Mouse (Mus musculus): Measurements from ENCODE around the gene Dcun1d3. TPM values are rescaled to one million over a fixed set of nuclear protein-coding genes. Genes with fewer than 3 reads are reported as not detected.

Gene Dcun1d3
- polyA plus RNA-seq, 1 experiment from 2014 or later, result 7.0 TPM

- Histone ChIP-seq H3K36me3 (ENCODE audit: insufficient read depth, low read length) (peaks cover 14% of the 10 kb centered on the region; the same call in 1 of the 2 replicates), H3K4me2 (ENCODE audit: low read length) (no peak overlapping the region), H3K9me3 (replicated peaks; ENCODE audit: low read length) (no peaks in the 10 kb centered on the region), H3K9ac (ENCODE audit: low read depth, low read length) (no peak overlapping the region), H3K27ac (peak overlapping the region; percentile 39), H3K4me3 (replicated peaks; ENCODE audit: low read depth, low read length) (no peak overlapping the region), H3K27me3 (ENCODE audit: insufficient read depth, low read length) (no peaks in the 10 kb centered on the region), H3K4me1 (replicated peaks; ENCODE audit: insufficient read depth, low read length) (no peaks in the 10 kb centered on the region)
- TF ChIP-seq CTCF (IDR thresholded peaks at IDR 0.05; ENCODE audit: low read depth), result no peak
- ATAC-seq (replicated peaks; ENCODE audit: low FRiP score, low read depth) (peak; percentile 83; the same call in 1 of the 2 replicates), DNase-seq (ENCODE audit: low spot score) (peak; percentile 54)
- 43% methylated on average over 6 of the region's 6 CpGs for WGBS
Observed at GRCm38 (mm10) chr7:119861335-119862091, 34.6 kb downstream of the Dcun1d3 start.

GRCm38 (mm10) chr7:119860971-119861334 is 35.1 kb downstream of the Dcun1d3 start:
- DNase-seq (ENCODE audit: low spot score) (no peak), ATAC-seq (replicated peaks; ENCODE audit: low FRiP score, low read depth) (no peak)
- H3K4me2 ChIP-seq (ENCODE audit: low read length), result no peak overlapping the region
- no peaks in the 10 kb centered on the region for H3K9me3 ChIP-seq (replicated peaks; ENCODE audit: low read length)
- no peaks in the 10 kb centered on the region for H3K4me1 ChIP-seq (replicated peaks; ENCODE audit: insufficient read depth, low read length)
- peaks cover 14% of the 10 kb centered on the region; the same call in 1 of the 2 replicates for H3K36me3 ChIP-seq (ENCODE audit: insufficient read depth, low read length)
- no peaks in the 10 kb centered on the region for H3K27me3 ChIP-seq (ENCODE audit: insufficient read depth, low read length)
- TF ChIP-seq CTCF (IDR thresholded peaks at IDR 0.05; ENCODE audit: low read depth), result no peak
- H3K4me3 ChIP-seq (replicated peaks; ENCODE audit: low read depth, low read length), result no peak overlapping the region
- H3K27ac ChIP-seq, result peak overlapping the region; percentile 39
- H3K9ac ChIP-seq (ENCODE audit: low read depth, low read length), result no peak overlapping the region

GRCm38 (mm10) chr7:119860554-119860953 is 35.5 kb downstream of the Dcun1d3 start:
- no peak overlapping the region for H3K9ac ChIP-seq (ENCODE audit: low read depth, low read length)
- DNase-seq (ENCODE audit: low spot score) (no peak), ATAC-seq (replicated peaks; ENCODE audit: low FRiP score, low read depth) (no peak)
- no peaks in the 10 kb centered on the region for H3K27me3 ChIP-seq (ENCODE audit: insufficient read depth, low read length)
- H3K4me1 ChIP-seq (replicated peaks; ENCODE audit: insufficient read depth, low read length), result no peaks in the 10 kb centered on the region
- no peak overlapping the region for H3K27ac ChIP-seq
- H3K36me3 ChIP-seq (ENCODE audit: insufficient read depth, low read length), result peaks cover 14% of the 10 kb centered on the region; the same call in 1 of the 2 replicates
- H3K4me3 ChIP-seq (replicated peaks; ENCODE audit: low read depth, low read length), result no peak overlapping the region
- WGBS, result 88% methylated on average over 2 of the region's 2 CpGs
- no peaks in the 10 kb centered on the region for H3K9me3 ChIP-seq (replicated peaks; ENCODE audit: low read length)
- no peak overlapping the region for H3K4me2 ChIP-seq (ENCODE audit: low read length)
- no peak for TF ChIP-seq CTCF (IDR thresholded peaks at IDR 0.05; ENCODE audit: low read depth)

- Histone ChIP-seq H3K4me1 (replicated peaks; ENCODE audit: insufficient read depth, low read length) (no peaks in the 10 kb centered on the region), H3K27ac (no peak overlapping the region), H3K9ac (ENCODE audit: low read depth, low read length) (no peak overlapping the region), H3K4me3 (replicated peaks; ENCODE audit: low read depth, low read length) (no peak overlapping the region), H3K4me2 (ENCODE audit: low read length) (no peak overlapping the region), H3K9me3 (replicated peaks; ENCODE audit: low read length) (no peaks in the 10 kb centered on the region), H3K27me3 (ENCODE audit: insufficient read depth, low read length) (no peaks in the 10 kb centered on the region), H3K36me3 (ENCODE audit: insufficient read depth, low read length) (peaks cover 14% of the 10 kb centered on the region; the same call in 1 of the 2 replicates)
- DNase-seq (ENCODE audit: low spot score) (no peak), ATAC-seq (replicated peaks; ENCODE audit: low FRiP score, low read depth) (no peak)
- WGBS, result 88% methylated on average over 3 of the region's 3 CpGs
- no peak for TF ChIP-seq CTCF (IDR thresholded peaks at IDR 0.05; ENCODE audit: low read depth)
Observed at GRCm38 (mm10) chr7:119860116-119860515, 36.0 kb downstream of the Dcun1d3 start.

DNA sequence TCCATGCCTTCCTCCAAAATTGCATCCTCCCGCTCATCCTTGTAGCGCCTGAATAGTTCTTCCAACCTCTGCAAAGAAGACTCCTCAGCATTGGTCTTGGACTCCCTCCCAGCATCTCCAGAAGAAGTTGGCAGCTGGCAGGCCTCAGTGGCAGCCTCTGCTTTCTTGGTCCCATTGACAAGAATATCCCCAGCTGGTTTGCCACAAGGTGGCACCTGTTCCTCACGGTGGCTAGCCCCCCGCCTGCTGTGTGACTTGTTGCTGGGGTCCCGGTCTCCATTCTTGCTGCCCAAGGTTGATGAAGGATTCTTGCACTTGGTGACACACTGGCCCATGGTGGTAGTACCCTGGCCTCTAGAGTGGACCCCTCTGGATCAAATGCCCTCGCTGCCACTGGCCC is 36.6 kb downstream of the Dcun1d3 start:
- peak; percentile 48 for TF ChIP-seq CTCF (IDR thresholded peaks at IDR 0.05; ENCODE audit: low read depth)
- DNase-seq (ENCODE audit: low spot score) (no peak), ATAC-seq (replicated peaks; ENCODE audit: low FRiP score, low read depth) (no peak)
- Histone ChIP-seq H3K27ac (no peak overlapping the region), H3K4me1 (replicated peaks; ENCODE audit: insufficient read depth, low read length) (no peaks in the 10 kb centered on the region), H3K4me3 (replicated peaks; ENCODE audit: low read depth, low read length) (no peak overlapping the region), H3K9ac (ENCODE audit: low read depth, low read length) (no peak overlapping the region), H3K4me2 (ENCODE audit: low read length) (no peak overlapping the region), H3K27me3 (ENCODE audit: insufficient read depth, low read length) (no peaks in the 10 kb centered on the region), H3K36me3 (ENCODE audit: insufficient read depth, low read length) (peaks cover 14% of the 10 kb centered on the region; the same call in 1 of the 2 replicates), H3K9me3 (replicated peaks; ENCODE audit: low read length) (no peaks in the 10 kb centered on the region)
- 84% methylated on average over 6 of the region's 6 CpGs for WGBS

DNA sequence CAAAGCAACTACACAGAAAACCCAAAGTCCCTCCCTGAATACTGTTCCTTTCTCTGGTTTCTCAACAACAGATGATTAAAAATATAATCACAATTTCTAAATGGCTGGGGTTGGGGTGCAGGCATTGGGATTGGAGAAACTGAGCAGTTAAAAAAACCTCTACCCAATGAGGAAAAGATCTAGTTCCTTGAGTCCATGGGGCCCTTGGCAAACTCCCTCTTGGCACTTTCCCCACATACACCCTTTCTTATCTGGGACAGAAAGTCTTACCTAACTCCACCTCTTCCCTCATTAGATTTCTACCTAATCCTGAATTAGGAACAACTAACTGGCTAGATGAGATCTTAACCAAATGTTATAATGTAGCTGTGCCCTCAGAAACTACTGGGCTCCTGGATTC is 41.1 kb downstream of the Dcun1d3 start:
- H3K9ac ChIP-seq (ENCODE audit: low read depth, low read length), result no peak overlapping the region
- no peak for TF ChIP-seq CTCF (IDR thresholded peaks at IDR 0.05; ENCODE audit: low read depth)
- no peak overlapping the region for H3K4me2 ChIP-seq (ENCODE audit: low read length)
- no peaks in the 10 kb centered on the region for H3K27me3 ChIP-seq (ENCODE audit: insufficient read depth, low read length)
- ATAC-seq (replicated peaks; ENCODE audit: low FRiP score, low read depth) (no peak), DNase-seq (ENCODE audit: low spot score) (no peak)
- no peaks in the 10 kb centered on the region for H3K4me1 ChIP-seq (replicated peaks; ENCODE audit: insufficient read depth, low read length)
- H3K27ac ChIP-seq, result no peak overlapping the region
- H3K36me3 ChIP-seq (ENCODE audit: insufficient read depth, low read length), result peaks cover 17% of the 10 kb centered on the region; the same call in 1 of the 2 replicates
- no peaks in the 10 kb centered on the region for H3K9me3 ChIP-seq (replicated peaks; ENCODE audit: low read length)
- H3K4me3 ChIP-seq (replicated peaks; ENCODE audit: low read depth, low read length), result no peak overlapping the region
